Mouse (Mus musculus): ENCODE results near the gene Zbtb21. TPM values are rescaled to one million over a fixed set of nuclear protein-coding genes. Genes with fewer than 3 reads are reported as not detected.

Gene Zbtb21
- polyA plus RNA-seq, 1 experiment from 2014 or later = 13.7 TPM

GRCm38 (mm10) chr16:97907496-97907895 lies 54.9 kb downstream of the Zbtb21 start:
- no peak for ATAC-seq
- Histone ChIP-seq H3K27ac (ENCODE audit: low read length) (no peak overlapping the region), H3K4me1 (replicated peaks; ENCODE audit: control insufficient read depth, insufficient read depth, low read length) (no peaks in the 10 kb centered on the region), H3K4me3 (replicated peaks; ENCODE audit: low read length) (no peak overlapping the region), H3K9ac (replicated peaks; ENCODE audit: low read depth, low read length) (no peak overlapping the region), H3K4me2 (ENCODE audit: low read length) (no peak overlapping the region), H3K9me3 (ENCODE audit: control insufficient read depth, low read length) (no peaks in the 10 kb centered on the region), H3K36me3 (ENCODE audit: control insufficient read depth, insufficient read depth) (no peaks in the 10 kb centered on the region), H3K27me3 (replicated peaks; ENCODE audit: control insufficient read depth, insufficient read depth, low read length) (no peaks in the 10 kb centered on the region)
- WGBS = 87% methylated on average over 6 of the region's 6 CpGs

GRCm38 (mm10) chr16:97906337-97906736 lies 56.1 kb downstream of the Zbtb21 start:
- Histone ChIP-seq H3K27me3 (replicated peaks; ENCODE audit: control insufficient read depth, insufficient read depth, low read length) (no peaks in the 10 kb centered on the region), H3K9ac (replicated peaks; ENCODE audit: low read depth, low read length) (no peak overlapping the region), H3K4me1 (replicated peaks; ENCODE audit: control insufficient read depth, insufficient read depth, low read length) (no peaks in the 10 kb centered on the region), H3K4me3 (replicated peaks; ENCODE audit: low read length) (no peak overlapping the region), H3K27ac (ENCODE audit: low read length) (no peak overlapping the region), H3K36me3 (ENCODE audit: control insufficient read depth, insufficient read depth) (no peaks in the 10 kb centered on the region), H3K9me3 (ENCODE audit: control insufficient read depth, low read length) (no peaks in the 10 kb centered on the region), H3K4me2 (ENCODE audit: low read length) (no peak overlapping the region)
- ATAC-seq = no peak

GRCm38 (mm10) chr16:97905449-97905991 lies 56.9 kb downstream of the Zbtb21 start:
- Histone ChIP-seq H3K9ac (replicated peaks; ENCODE audit: low read depth, low read length) (no peak overlapping the region), H3K36me3 (ENCODE audit: control insufficient read depth, insufficient read depth) (no peaks in the 10 kb centered on the region), H3K4me2 (ENCODE audit: low read length) (no peak overlapping the region), H3K4me3 (replicated peaks; ENCODE audit: low read length) (no peak overlapping the region), H3K9me3 (ENCODE audit: control insufficient read depth, low read length) (no peaks in the 10 kb centered on the region), H3K4me1 (replicated peaks; ENCODE audit: control insufficient read depth, insufficient read depth, low read length) (no peaks in the 10 kb centered on the region), H3K27me3 (replicated peaks; ENCODE audit: control insufficient read depth, insufficient read depth, low read length) (no peaks in the 10 kb centered on the region), H3K27ac (ENCODE audit: low read length) (no peak overlapping the region)
- ATAC-seq = no peak
- 75% methylated on average over 2 of the region's 2 CpGs for WGBS

GRCm38 (mm10) chr16:97904035-97904434 lies 58.4 kb downstream of the Zbtb21 start:
- Histone ChIP-seq H3K4me2 (ENCODE audit: low read length) (no peak overlapping the region), H3K4me1 (replicated peaks; ENCODE audit: control insufficient read depth, insufficient read depth, low read length) (no peaks in the 10 kb centered on the region), H3K36me3 (ENCODE audit: control insufficient read depth, insufficient read depth) (no peaks in the 10 kb centered on the region), H3K27ac (ENCODE audit: low read length) (no peak overlapping the region), H3K4me3 (replicated peaks; ENCODE audit: low read length) (no peak overlapping the region), H3K27me3 (replicated peaks; ENCODE audit: control insufficient read depth, insufficient read depth, low read length) (no peaks in the 10 kb centered on the region), H3K9me3 (ENCODE audit: control insufficient read depth, low read length) (no peaks in the 10 kb centered on the region), H3K9ac (replicated peaks; ENCODE audit: low read depth, low read length) (no peak overlapping the region)
- ATAC-seq = no peak
- WGBS = 86% methylated on average over 3 of the region's 3 CpGs

GRCm38 (mm10) chr16:97897346-97898024 lies 64.9 kb downstream of the Zbtb21 start:
- Histone ChIP-seq H3K4me1 (replicated peaks; ENCODE audit: control insufficient read depth, insufficient read depth, low read length) (no peaks in the 10 kb centered on the region), H3K4me3 (replicated peaks; ENCODE audit: low read length) (no peak overlapping the region), H3K9me3 (ENCODE audit: control insufficient read depth, low read length) (no peaks in the 10 kb centered on the region), H3K4me2 (ENCODE audit: low read length) (no peak overlapping the region), H3K27ac (ENCODE audit: low read length) (no peak overlapping the region), H3K9ac (replicated peaks; ENCODE audit: low read depth, low read length) (no peak overlapping the region), H3K27me3 (replicated peaks; ENCODE audit: control insufficient read depth, insufficient read depth, low read length) (no peaks in the 10 kb centered on the region), H3K36me3 (ENCODE audit: control insufficient read depth, insufficient read depth) (no peaks in the 10 kb centered on the region)
- WGBS = 86% methylated on average over 5 of the region's 5 CpGs
- ATAC-seq = no peak

Other genes starting within 250 kb of the Zbtb21 start
- 1.1 and 1.5 TPM in 2 replicates for gene Ripk4, start 198.8 kb downstream of the Zbtb21 start, polyA plus RNA-seq (2015; fragmentation: Nextera tagmentation; extraction: Ambion mirVana)
- gene Prdm15, start 110.8 kb downstream of the Zbtb21 start, polyA plus RNA-seq (2015; fragmentation: Nextera tagmentation; extraction: Ambion mirVana) = 17.0 and 18.7 TPM in 2 replicates
- 11.2 and 12.7 TPM in 2 replicates for gene C2cd2, start within 50 bp of the Zbtb21 start, polyA plus RNA-seq (2015; fragmentation: Nextera tagmentation; extraction: Ambion mirVana)
- gene B230307C23Rik, start 34.7 kb upstream of the Zbtb21 start, polyA plus RNA-seq (2015; fragmentation: Nextera tagmentation; extraction: Ambion mirVana) = 21.3 and 23.8 TPM in 2 replicates
- 18.7 and 18.8 TPM in 2 replicates for gene A630089N07Rik, start 119.8 kb upstream of the Zbtb21 start, polyA plus RNA-seq (2015; fragmentation: Nextera tagmentation; extraction: Ambion mirVana)

Data from forebrain, embryonic 16.5 days (tissue).